Mouse (Mus musculus): ENCODE results near the gene Hs2st1. TPM values are rescaled to one million over a fixed set of nuclear protein-coding genes. Genes with fewer than 3 reads are reported as not detected.

Gene Hs2st1
- total and polyA plus RNA-seq, 3 experiments = 13.6 to 16.1 TPM; not detected in 1

GRCm38 (mm10) chr3:144453701-144454430 is 116.1 kb downstream of the Hs2st1 start (continued):
- TF ChIP-seq ZMIZ1 (IDR thresholded peaks at IDR 0.05; ENCODE audit: low read depth, low read length) (no peak), USF2 (IDR thresholded peaks at IDR 0.05; ENCODE audit: borderline replicate concordance in 1 of 2, insufficient read depth in 1 of 2, low read depth in 1 of 2, low read length in 2 of 2) (no peak)

- H3K9me3 ChIP-seq (replicated peaks; ENCODE audit: insufficient read depth, low read length) = no peaks in the 10 kb centered on the region
- H3K36me3 ChIP-seq (ENCODE audit: control insufficient read depth in 1 of 2, insufficient read depth in 2 of 2, low read length in 2 of 2) = peaks cover 0 to 2% of the 10 kb centered on the region in 2 experiments; a peak in 2 of 4 replicates
- H3K9ac ChIP-seq (ENCODE audit: control insufficient read depth, low read depth, low read length, poor library complexity, severe bottlenecking) = no peak overlapping the region
- no peaks in the 10 kb centered on the region for H3K4me1 ChIP-seq (ENCODE audit: control insufficient read depth in 1 of 2, insufficient read depth in 2 of 2, low read length in 2 of 2)
- TF ChIP-seq ZMIZ1 (IDR thresholded peaks at IDR 0.05; ENCODE audit: low read depth, low read length) (no peak), USF2 (IDR thresholded peaks at IDR 0.05; ENCODE audit: borderline replicate concordance in 1 of 2, insufficient read depth in 1 of 2, low read depth in 1 of 2, low read length in 2 of 2) (no peak), POLR2A (IDR thresholded peaks at IDR 0.05; ENCODE audit: control insufficient read depth in 1 of 2, insufficient read depth in 1 of 2, low read depth in 1 of 2, low read length in 2 of 2, poor library complexity in 1 of 2) (no peak), MAFK (IDR thresholded peaks at IDR 0.05; ENCODE audit: borderline replicate concordance, low read depth, low read length) (no peak), TAL1 (IDR thresholded peaks at IDR 0.05; ENCODE audit: low read length) (no peak), GABPA (IDR thresholded peaks at IDR 0.05; ENCODE audit: low read depth, low read length) (no peak), HCFC1 (IDR thresholded peaks at IDR 0.05; ENCODE audit: low read depth, low read length) (no peak), ELF1 (IDR thresholded peaks at IDR 0.05; ENCODE audit: low read depth, low read length) (no peak), RCOR1 (IDR thresholded peaks at IDR 0.05; ENCODE audit: low read depth, low read length) (no peak), MAZ (IDR thresholded peaks at IDR 0.05; ENCODE audit: low read depth, low read length) (no peak), ZNF384 (IDR thresholded peaks at IDR 0.05; ENCODE audit: low read depth, low read length) (no peak), POLR2AphosphoS2 (IDR thresholded peaks at IDR 0.05; ENCODE audit: low read length) (no peak), JUND (IDR thresholded peaks at IDR 0.05; ENCODE audit: low read depth, low read length) (no peak), USF1 (IDR thresholded peaks at IDR 0.05; ENCODE audit: low read depth, low read length) (no peak), SMC3 (IDR thresholded peaks at IDR 0.05; ENCODE audit: low read depth, low read length) (no peak), MYC (IDR thresholded peaks at IDR 0.05; ENCODE audit: low read depth, low read length) (no peak), UBTF (IDR thresholded peaks at IDR 0.05; ENCODE audit: borderline replicate concordance, insufficient read depth, low read depth, low read length) (no peak)
- no peaks in the 10 kb centered on the region for H3K79me2 ChIP-seq (ENCODE audit: control insufficient read depth, insufficient read depth, low read length, poor library complexity)
- DNase-seq (ENCODE audit: low read depth, low spot score) = no peak
- no peaks in the 10 kb centered on the region for H3K27me3 ChIP-seq (ENCODE audit: control insufficient read depth in 1 of 2, insufficient read depth in 2 of 2, low read length in 2 of 2)
- H3K27ac ChIP-seq (ENCODE audit: control insufficient read depth, low read depth, low read length) = no peak overlapping the region
- no peak overlapping the region for H3K4me3 ChIP-seq (ENCODE audit: control insufficient read depth in 1 of 2, insufficient read depth in 1 of 2, low read depth in 2 of 2, low read length in 2 of 2)
Observed at GRCm38 (mm10) chr3:144448977-144449376, 121.0 kb downstream of the Hs2st1 start.

All from MEL (cell line).